Mouse (Mus musculus): Measurements from ENCODE around the gene Ptf1a.

Gene Ptf1a

GRCm38 (mm10) chr2:19444931-19445831 lies at the start of gene Ptf1a:
Gene Ptf1a (plus strand): TSS chr2:19445663.
- DNase-seq (ENCODE audit: low spot score in 2 of 2), result no peak

GRCm38 (mm10) chr2:19405409-19405808 lies 40.1 kb upstream of the Ptf1a start:
- no peak for DNase-seq (ENCODE audit: low spot score in 2 of 2)

GRCm38 (mm10) chr2:19406531-19406930 lies 38.9 kb upstream of the Ptf1a start:
- DNase-seq (ENCODE audit: low spot score in 2 of 2), result no peak

- peak; percentile 68 to 72 for DNase-seq (ENCODE audit: low spot score in 2 of 2)
These were observed 31.1 kb upstream of the Ptf1a start for GRCm38 (mm10) chr2:19414222-19414965.

GRCm38 (mm10) chr2:19415063-19415521 lies 30.4 kb upstream of the Ptf1a start:
- DNase-seq (ENCODE audit: low spot score in 2 of 2), result peak; percentile 23 to 77

GRCm38 (mm10) chr2:19416066-19416465 lies 29.4 kb upstream of the Ptf1a start:
- no peak for DNase-seq (ENCODE audit: low spot score in 2 of 2)

GRCm38 (mm10) chr2:19419686-19420345 lies 25.6 kb upstream of the Ptf1a start:
- DNase-seq (ENCODE audit: low spot score in 2 of 2), result no peak

- DNase-seq (ENCODE audit: low spot score in 2 of 2), result no peak
These were observed 23.2 kb upstream of the Ptf1a start for GRCm38 (mm10) chr2:19422226-19422625.

- no peak for DNase-seq (ENCODE audit: low spot score in 2 of 2)
These were observed 22.4 kb upstream of the Ptf1a start for GRCm38 (mm10) chr2:19423086-19423485.

GRCm38 (mm10) chr2:19429031-19429430 lies 16.4 kb upstream of the Ptf1a start:
- no peak for DNase-seq (ENCODE audit: low spot score in 2 of 2)

- no peak for DNase-seq (ENCODE audit: low spot score in 2 of 2)
These were observed 15.5 kb upstream of the Ptf1a start for GRCm38 (mm10) chr2:19429691-19430690.

GRCm38 (mm10) chr2:19430746-19431145 lies 14.7 kb upstream of the Ptf1a start:
- DNase-seq (ENCODE audit: low spot score in 2 of 2), result no peak

GRCm38 (mm10) chr2:19431186-19431585 lies 14.3 kb upstream of the Ptf1a start:
- no peak for DNase-seq (ENCODE audit: low spot score in 2 of 2)

- DNase-seq (ENCODE audit: low spot score in 2 of 2), result no peak
These were observed 13.7 kb upstream of the Ptf1a start for GRCm38 (mm10) chr2:19431614-19432323.

GRCm38 (mm10) chr2:19444346-19444745 lies 1.1 kb upstream of the Ptf1a start:
- DNase-seq (ENCODE audit: low spot score in 2 of 2), result no peak

- DNase-seq (ENCODE audit: low spot score in 2 of 2), result no peak
These were observed 523 bp downstream of the Ptf1a start for GRCm38 (mm10) chr2:19445871-19446501.

GRCm38 (mm10) chr2:19446746-19447145 lies 1.3 kb downstream of the Ptf1a start:
- no peak for DNase-seq (ENCODE audit: low spot score in 2 of 2)

GRCm38 (mm10) chr2:19448042-19448700 lies 2.7 kb downstream of the Ptf1a start:
- no peak for DNase-seq (ENCODE audit: low spot score in 2 of 2)

- no peak for DNase-seq (ENCODE audit: low spot score in 2 of 2)
These were observed 3.8 kb downstream of the Ptf1a start for GRCm38 (mm10) chr2:19449308-19449707.
